Mouse (Mus musculus): Measurements from ENCODE around the gene Zbtb43.

The Zbtb43 gene

DNA sequence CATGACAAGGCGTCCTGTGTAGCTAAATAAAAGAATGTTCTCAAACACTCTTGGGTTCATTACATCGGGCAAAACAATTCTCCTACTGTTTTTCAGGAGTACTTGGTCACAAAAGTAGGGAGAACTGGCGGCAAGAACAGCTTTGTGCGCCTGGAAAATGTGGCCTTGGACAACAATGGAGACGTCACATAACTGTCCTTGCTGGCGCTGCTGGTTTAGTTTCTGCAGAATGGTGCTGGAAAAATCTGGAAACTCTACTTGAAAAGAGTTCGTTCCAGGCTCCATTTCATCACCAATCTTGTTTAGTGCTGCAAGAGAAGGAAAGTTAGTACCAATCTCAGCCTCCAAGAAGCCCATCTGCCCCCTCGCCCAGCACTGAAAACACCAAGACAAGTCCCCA lies 13.5 kb downstream of the Zbtb43 start:
- DNase-seq (ENCODE audit: low read depth, low spot score), result no peak

DNA sequence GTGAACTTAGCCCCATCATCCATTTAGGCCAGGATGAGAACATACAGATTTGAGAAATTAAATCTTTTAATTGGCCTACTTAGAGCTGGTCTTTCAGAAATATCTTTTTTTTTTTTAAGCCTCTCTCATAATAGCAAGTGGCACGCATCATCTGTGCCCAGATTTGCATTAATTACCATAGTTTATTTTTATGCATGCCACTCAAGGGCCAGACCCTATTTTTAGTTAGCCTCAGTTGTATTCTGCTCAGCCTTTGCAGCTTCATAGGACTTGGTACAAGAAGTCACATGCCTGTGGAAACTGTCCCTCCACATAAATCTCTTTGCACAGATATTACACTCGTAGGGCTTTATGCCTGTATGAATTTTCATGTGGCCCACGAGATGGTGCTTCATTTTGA lies 14.9 kb downstream of the Zbtb43 start:
- DNase-seq (ENCODE audit: low read depth, low spot score), result no peak

DNA sequence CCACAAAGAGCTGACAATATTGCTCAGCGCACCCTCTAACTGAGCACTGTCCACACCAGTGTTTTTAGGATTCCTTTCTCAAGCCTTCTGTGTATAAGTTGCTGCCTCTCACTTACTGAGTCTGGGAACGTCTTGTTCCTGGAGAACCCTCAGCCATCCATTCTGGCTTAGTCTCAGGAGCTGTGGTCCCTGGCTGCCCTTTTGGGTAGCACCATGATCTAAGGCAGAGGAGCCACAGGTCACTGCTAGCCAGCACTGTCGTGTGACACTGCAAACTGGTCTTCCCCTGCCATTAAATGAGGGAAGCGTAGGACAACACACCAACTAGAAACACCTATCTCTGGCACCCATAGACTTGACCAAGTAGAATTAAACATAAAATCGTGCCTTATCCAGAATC lies 15.6 kb downstream of the Zbtb43 start:
- no peak for DNase-seq (ENCODE audit: low read depth, low spot score)

DNA sequence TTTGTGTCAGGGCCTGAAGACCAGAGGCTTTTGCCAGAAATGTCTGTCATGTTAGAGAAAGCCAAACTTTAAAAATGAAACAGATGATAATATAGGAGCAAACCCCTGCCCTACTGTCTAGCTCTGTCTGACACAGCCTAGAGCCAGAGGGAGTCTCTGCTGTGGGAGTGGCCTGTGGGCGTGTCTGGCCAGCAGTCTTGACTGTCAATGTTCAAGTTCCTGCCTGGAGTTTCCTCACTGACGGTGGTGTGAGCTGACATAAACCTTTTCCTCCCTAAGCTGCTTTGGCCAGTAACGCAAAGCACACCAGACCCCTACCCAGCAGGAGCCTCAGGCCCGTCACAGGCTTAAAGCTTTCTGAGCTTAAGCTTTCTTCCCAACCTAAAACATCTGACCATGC lies 16.2 kb downstream of the Zbtb43 start:
- peak; percentile 48 for DNase-seq (ENCODE audit: low read depth, low spot score)

DNA sequence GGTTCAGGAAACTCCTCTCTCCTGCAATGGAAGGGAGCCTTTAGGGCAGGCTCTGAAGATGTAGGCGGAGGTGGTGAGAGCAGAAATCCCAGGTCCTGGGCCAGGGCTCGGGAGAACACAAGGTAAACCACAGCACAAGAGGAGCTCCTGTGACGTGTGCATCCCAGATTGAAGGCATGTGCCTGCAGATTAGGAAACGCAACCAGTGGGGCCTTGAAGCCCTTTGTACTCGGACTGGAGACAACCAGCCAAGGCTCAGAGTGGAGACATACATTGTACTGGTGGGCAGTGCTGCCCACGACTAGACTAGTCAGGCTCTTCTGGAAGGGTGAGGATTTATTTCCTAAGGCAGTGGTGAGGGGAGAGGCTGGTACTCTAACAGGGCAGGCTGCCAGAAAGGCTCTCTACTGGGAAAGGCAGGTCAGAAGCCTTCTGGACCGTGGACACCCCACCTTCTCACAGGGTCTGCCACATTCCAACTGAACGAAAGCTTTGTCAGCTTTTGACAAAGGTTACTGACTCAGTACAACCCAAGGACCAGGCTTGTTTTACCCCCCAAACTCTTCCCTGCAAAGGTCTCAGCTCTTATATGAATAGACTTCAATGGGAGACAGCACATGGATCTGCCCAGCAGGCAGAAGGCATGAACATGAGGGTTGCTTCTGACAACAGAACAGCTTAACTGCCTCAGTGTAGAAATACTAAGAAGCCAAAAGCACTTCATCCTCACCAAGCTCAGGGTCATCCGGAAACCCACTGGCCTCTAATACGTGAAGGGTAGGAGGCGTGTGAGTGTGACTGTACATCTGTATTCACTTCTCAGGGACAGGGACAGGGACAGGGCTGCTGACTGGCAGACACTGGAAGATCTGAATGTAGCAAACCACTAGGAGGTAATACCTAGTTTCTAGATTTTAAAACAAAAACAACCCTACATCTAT lies 17.1 kb downstream of the Zbtb43 start:
- no peak for DNase-seq (ENCODE audit: low read depth, low spot score)

DNA sequence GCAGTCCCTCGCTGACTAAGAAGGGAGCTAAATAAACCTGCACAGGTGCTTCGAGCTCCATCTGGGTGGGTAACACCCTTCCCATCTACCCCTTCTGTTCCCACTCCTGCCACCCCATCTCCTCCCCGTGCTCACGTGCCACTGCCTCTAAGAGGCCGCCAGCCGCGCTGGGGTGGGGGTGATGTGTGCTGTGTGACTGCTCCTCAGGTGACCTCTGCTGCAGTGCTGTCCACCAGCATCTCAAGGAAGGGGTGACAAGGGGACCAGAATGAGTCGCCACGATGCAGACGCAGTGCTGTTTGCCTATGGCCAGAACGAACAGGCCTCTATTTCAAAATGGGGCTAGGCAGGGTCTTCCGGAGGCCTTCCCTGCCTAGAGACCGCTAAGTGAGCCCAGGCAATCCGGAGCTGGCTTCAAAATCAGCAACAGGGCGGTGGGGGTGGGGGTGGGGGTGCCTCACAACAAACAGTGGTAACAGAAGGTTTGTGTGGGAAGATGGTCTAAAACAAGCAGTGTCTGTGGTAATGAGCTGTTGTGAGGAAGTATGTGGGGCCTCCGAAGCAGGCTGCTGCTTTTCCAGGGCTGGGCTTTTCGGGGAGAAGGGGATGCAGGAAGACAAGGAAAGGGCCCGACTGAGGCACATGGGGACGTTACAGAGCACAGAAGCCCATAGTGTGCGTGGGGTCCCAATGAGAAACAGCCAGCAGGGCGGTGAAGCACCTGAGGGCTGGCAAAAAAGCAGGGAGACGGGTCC lies 19.1 kb downstream of the Zbtb43 start:
- no peak for DNase-seq (ENCODE audit: low read depth, low spot score)

DNA sequence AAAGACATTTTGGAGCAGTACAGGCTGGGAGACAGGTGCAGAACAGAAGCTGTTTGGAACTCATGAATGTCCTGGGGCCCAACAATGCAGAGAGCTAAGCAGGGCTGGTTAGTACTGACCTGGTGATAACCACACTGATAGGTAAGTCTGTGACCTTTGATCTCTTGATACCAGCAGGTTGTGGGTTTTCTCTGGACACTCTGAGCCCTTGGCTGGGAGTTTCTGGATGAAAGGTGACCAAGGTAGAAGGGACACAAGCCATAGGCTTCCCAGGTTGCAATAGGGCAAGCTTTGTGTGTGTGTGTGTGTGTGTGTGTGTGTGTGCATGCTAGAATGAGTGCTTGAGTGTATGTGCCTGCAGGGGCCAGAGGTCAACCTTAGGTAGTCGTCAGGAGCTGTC lies 21.6 kb downstream of the Zbtb43 start:
- no peak for DNase-seq (ENCODE audit: low read depth, low spot score)

DNA sequence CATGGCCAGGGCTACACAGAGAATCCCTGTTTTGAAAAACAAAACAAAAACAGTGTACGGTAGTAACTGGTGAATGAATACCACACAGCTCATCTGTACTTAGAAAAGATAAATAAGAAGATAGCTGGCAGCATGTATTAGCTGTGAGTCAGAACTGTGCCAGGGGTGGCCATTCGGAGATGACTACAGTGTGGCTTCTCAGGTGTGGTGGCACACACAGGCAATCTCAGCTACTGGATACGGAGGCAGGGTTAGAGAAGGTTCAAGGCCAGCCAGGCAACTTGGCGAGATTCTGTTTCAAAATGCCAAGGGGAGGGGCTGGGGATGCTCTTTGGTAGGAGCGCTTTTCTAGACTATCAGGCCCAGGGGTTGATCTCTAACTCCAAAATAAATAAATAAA lies 22.6 kb downstream of the Zbtb43 start:
- no peak for DNase-seq (ENCODE audit: low read depth, low spot score)

DNA sequence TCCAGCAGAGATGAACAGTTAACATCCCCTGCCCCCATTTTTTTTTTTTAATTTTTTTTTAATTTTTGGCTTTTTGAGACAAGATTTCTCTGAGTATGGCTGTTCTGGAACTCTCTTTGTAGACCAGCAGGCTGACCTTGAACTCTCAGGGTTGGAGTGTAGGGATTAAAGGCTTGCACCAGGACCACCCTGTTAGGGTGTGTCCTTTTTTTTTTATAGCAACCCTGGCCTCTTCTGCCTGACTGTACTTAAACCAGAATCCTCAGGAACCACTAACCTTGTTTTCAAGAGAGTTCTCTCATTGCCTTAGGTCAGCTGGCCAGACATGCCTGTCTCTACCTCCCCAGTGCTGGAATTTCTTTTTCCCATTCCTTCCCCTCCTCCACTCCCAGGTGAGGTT lies 23.5 kb downstream of the Zbtb43 start:
- DNase-seq (ENCODE audit: low read depth, low spot score), result peak; percentile 83

DNA sequence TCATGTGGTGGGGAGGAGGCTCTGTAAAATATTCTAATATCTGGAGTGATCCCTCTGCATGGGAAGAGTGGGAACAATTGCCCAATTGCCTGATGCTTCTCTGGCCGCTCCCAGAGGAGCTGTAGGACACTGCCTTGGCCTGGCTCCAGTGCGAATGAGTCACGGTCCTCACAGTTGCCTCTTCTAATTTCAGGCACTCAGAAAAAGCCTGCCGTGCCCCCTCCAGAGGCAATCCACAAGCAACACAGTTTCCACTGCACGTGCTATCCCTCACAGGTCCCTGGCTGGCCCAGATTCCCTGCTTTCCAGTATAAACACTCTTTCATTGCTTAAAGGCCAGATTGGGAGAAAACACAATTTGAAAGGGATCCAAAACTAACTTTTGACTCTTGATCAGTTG lies 24.0 kb downstream of the Zbtb43 start:
- DNase-seq (ENCODE audit: low read depth, low spot score), result peak; percentile 64

DNA sequence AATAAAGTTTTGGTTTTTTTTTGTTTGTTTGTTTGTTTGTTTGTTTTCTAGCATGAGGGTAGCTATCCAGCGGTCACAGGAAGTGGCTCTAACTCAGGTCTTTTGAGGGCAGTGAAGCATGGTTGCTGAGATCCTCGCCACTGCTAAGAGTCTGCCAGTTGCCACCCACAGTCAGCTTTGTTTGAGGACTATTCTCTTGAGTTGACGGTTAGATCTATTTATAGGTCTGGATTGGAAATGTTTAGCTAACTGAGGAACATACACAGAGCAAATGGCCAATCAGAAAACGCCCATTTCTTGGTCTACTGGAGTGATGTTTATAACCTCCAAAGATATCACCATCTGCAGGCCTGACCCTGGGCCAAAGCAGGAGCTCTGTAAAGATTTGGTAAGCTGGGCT lies 25.7 kb downstream of the Zbtb43 start:
- no peak for DNase-seq (ENCODE audit: low read depth, low spot score)

DNA sequence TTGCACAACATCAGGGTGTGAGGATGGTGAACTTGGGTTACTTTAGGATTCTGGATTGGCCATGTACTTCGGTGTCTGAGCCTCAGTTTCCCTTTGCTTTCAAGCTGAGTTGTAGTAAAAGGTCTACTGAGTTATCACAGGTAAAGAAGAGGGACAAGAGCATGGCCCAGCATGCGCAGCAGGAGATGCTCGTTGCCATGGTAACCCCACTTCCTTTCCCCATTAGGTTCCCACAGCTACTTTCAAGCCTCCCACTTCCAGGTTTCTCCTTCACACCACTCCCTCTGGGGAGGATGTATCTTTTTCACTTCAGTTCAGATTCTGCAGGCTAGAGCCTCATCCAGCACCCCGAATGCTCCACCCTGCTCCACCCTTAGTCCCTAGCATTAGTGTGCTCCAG lies 27.5 kb downstream of the Zbtb43 start:
- DNase-seq (ENCODE audit: low read depth, low spot score), result peak; percentile 95

DNA sequence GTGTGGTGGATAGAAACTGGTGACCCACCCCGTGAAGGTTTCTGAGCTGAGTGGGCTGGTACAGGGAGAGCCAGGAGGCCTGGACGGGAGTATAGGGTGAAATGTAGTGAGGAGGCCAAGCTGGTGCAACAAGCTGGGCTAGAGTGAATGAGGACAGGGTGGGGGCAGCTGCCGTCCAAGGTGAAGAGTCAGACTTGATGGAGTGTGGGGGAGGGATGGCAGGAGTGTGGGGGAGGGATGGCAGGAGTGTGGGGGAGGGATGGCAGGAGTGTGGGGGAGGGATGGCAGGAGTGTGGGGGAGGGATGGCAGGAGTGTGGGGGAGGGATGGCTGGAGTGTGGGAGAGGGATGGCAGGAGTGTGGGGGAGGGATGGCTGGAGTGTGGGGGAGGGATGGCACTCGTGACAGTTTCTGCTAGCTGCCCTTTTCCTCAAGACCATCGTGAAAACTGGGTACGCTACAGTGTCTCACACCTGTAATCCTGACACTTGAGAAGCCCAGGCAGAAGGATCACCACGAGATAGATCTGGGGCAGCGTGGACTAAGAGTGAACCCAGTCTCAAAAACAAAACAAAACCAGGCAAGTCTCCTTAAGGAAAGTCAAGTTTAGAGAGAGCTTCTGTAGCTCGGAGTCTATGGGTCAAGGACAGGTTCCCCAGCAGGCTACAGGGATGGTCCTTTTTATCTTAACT lies 28.2 kb downstream of the Zbtb43 start:
- peak; percentile 79 for DNase-seq (ENCODE audit: low read depth, low spot score)

DNA sequence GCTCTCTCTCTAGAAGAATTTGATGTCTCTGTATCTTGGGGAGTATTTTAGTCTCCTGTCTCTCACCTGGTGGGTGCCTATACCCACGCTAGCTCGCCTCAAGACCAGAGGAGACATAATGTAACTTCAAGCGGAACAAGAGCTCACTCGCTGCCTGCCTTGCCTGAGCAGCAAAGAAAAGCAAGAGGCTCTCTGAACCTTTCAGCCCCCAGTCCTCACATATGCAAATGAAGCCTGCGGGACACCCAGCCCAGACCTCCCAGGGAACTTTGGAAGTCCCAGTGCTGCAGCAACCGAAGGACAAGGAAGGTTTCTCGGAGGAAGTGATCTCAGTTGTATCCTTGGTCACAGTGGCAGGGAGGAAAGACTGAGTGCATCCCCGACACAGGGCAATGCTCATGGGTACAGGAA lies 28.9 kb downstream of the Zbtb43 start:
- peak; percentile 98 for DNase-seq (ENCODE audit: low read depth, low spot score)

DNA sequence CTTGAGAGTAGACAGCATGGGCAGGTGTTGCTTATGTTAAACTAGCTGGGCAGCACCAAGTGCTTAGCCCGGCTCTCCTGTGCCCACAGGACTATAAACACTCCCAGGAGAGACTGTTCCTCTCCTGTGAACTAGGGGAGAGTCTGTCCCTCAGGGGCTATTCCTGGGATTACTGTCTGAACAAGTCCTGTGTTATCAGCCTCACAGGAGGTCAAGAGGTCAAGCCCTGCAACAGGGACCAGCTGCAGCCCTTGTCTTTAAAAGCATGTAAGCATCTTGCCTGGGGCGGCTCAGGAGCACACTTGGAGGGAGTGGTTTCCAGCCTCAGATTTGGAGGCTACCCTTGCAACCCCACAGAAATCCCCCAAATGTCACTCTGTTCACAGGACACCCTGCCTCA lies 30.0 kb downstream of the Zbtb43 start:
- DNase-seq (ENCODE audit: low read depth, low spot score), result peak; percentile 94

DNA sequence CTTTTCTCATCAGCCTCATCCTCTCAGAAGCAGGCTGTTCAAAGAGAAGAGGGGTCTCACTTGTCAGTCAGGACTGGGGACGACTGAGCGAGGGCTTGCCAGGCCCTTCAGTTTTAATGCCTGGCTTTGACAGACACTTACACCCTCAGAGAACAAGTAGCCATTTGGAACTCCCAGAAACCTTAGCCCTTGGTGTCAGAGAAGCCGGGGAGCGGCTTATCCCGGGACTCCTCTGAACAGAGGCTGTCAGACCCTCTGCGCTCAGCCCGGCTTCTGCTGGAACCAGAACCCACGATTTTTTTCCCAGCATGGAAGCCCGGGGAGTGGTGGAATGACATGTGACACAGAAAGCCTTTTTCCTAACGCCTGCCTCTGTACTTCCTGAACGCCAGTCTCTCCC lies 31.2 kb downstream of the Zbtb43 start:
- DNase-seq (ENCODE audit: low read depth, low spot score), result no peak

DNA sequence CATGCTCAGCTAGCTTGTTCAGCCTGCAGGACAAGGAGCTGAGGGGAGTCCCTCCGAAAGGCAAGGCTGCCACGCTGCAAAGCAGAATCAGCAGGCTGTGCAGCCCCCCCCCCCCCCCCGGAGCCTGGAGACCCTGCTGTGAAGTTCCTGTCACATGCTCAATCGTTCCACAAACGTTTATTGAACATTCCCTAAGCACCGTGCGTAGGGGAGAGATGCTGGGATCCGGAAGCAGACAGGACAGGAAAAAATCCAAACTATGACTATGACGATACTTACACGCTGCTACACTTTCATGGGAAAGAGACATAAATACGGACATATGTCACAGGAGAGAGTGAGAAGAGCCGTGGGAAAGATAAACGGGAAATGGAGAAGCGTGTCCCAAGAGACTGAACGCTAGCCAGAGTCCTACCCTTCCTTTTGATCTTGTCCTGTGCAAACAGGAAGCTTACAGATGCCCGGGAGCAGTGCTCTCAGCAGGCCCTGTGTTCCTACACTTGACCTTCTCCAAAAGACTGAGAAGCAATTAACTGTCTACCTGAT lies 32.3 kb downstream of the Zbtb43 start:
- peak; percentile 60 for DNase-seq (ENCODE audit: low read depth, low spot score)

DNA sequence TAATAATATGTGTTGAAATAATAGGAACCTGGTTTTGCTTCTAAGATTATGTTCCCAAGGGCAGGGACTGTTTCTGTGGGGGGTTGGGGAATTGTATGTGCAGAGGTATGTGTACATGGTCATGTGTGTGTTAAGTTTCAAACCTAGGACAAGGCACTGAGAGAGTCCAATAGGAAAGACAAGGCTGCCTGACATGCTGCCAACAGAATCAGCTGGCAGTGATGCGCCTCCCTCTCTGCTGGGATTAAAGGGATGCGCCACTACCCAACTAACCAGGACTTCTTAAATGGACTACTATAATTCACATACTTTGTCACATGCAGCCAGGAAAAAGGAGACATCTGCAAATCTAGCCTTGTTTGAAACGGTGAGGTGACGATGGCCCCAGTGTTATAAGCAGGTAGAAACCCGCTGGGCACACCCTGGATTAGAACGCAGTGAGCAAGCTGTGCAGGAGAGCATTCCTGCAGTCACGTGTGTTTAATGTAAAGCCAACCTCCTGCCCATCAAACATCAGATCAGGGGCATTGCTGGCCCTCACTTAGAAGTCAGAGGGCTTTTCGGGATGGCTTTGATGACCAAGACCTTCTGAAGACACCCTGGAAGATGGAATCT lies 33.2 kb downstream of the Zbtb43 start:
- peak; percentile 52 for DNase-seq (ENCODE audit: low read depth, low spot score)

DNA sequence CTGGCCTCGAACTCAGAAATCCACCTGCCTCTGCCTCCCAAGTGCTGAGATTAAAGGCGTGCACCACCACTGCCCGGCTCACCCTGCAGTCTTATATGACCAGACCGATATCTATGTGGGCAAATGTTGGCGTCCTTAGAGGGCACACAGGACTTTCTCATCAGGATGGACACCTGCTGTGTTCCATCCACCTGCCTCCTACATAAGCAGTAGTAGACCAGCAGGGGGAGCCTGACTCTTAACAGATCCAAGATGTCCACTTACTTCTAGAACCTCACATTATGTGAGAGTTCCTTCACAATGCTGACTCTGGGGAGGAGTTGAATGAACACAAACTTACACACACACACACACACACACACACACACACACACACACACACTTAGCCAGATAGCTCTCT lies 35.5 kb downstream of the Zbtb43 start:
- DNase-seq (ENCODE audit: low read depth, low spot score), result peak; percentile 95

DNA sequence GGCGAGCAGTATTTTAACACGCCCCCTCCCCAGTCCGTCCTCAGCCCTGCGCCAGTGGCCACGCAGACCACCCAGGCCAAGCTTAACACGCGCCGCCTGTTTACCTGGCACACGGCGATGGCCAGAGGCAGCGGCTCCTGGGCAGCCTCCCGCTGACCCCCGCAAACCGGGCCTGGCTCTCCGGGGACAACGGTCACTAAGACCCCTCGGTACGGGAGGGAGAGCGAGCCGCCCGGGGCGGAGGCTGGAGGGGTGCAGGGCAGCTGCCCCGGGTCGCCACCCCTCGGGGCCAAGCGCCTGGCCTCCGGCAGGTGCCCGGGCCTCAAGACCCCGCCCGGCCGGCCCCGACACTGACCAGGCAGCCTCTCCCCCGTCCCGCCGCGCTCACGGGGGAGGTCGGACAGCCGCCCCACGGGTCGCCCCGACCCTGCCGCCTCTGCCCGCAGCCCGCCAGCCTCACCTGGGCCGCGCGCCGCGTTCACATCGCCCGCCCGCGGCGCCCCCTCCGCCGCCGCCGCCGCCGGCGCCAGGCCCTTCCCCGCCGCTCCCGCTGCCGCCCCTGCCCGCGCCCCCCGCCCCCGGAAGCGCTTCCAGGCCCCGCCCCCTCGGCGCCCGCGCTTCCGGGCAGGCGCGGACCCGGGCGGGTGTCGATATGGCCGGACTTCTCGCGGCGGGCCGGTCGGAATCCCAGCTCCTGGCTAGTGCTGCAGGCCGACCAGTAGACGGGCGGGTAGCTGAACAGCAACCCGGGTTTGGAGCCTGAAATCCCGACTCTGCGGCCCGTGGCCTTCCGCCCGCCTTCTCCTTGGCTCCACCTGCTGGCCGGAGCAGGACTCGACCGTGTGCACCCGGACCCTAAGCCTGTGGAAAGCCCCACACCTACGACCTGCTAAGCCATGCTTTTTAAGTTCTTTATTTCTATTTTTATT lies 37.3 kb downstream of the Zbtb43 start, which contains the start of gene Zbtb34:
Gene Zbtb34 (minus strand): TSS at position 554 of the 929 bp plus-strand sequence.
- DNase-seq (ENCODE audit: low read depth, low spot score), result peak; percentile 59

Data from ES-CJ7 (cell line).